ENCODE assay signal across 11 mouse cellular contexts in genomic region chr15:31571906-31572722, GRCm38 (mm10). TPM values are rescaled to one million over a fixed set of nuclear protein-coding genes. Genes with fewer than 3 reads are reported as not detected.
A peak's percentile ranks its signal among the peaks of the same experiment; 100 is the strongest.
DNase-seq lines count a peak whose midpoint lies in the region; ATAC-seq and TF ChIP-seq lines count a peak whose summit lies in the region.
"Had no signal": no experiment of that assay in that cellular context is flagged by ENCODE, and none has a peak within 500 bp of the region (broad histone marks: within the 10 kb centered on the region; RNA-seq: fewer than 3 reads in every experiment).

No protein-coding gene starts in this region.

- TF ChIP-seq CTCF in stomach, postnatal 0 days (IDR thresholded peaks at IDR 0.05; ENCODE audit: low read depth) = no peak

- 0 out of 2 replicates have a peak overlapping the region, but pooled peaks have one; percentile 40 for H3K27ac ChIP-seq in stomach, postnatal 0 days (replicated peaks)
- H3K27ac ChIP-seq: kidney, embryonic 15.5 days had no signal

- no peaks in the 10 kb centered on the region for H3K36me3 ChIP-seq in stomach, postnatal 0 days (ENCODE audit: control insufficient read depth, insufficient read depth, low read length)
- H3K36me3 ChIP-seq: kidney, embryonic 15.5 days had no signal

- no peaks in the 10 kb centered on the region for H3K9me3 ChIP-seq in stomach, postnatal 0 days (ENCODE audit: control insufficient read depth, low read length)
- H3K9me3 ChIP-seq: kidney, embryonic 15.5 days had no signal

- H3K4me1 ChIP-seq in stomach, postnatal 0 days (replicated peaks; ENCODE audit: control insufficient read depth, insufficient read depth) = peaks cover 8% of the 10 kb centered on the region

- H3K4me3 ChIP-seq in stomach, postnatal 0 days (ENCODE audit: low read depth, low read length) = no peak overlapping the region
- H3K4me3 ChIP-seq: kidney, embryonic 15.5 days had no signal

- no peak overlapping the region for H3K4me2 ChIP-seq in stomach, postnatal 0 days (replicated peaks; ENCODE audit: low read depth)
- H3K4me2 ChIP-seq: kidney, embryonic 15.5 days had no signal

- 64% methylated on average over 16 of the region's 16 CpGs for WGBS in stomach, postnatal 0 days

- peak; percentile 93 for ATAC-seq in frontal cortex, adult (ENCODE audit: low TSS enrichment)
- ATAC-seq in stomach, postnatal 0 days (ENCODE audit: low FRiP score, low TSS enrichment) = no peak
- ATAC-seq: forebrain, embryonic 14.5 days had no signal

- no peak for TF ChIP-seq EP300 in stomach, postnatal 0 days (optimal IDR thresholded peaks at IDR 0.05)

- no peak for DNase-seq in frontal cortex, postnatal 14 days (ENCODE audit: low spot score in 2 of 2)
- peak; percentile 69 for DNase-seq in right cerebral cortex, adult 18-20 months
- DNase-seq in right cerebral cortex, adult 2 months (ENCODE audit: low spot score in 2 of 2) = no peak
- DNase-seq in heart, postnatal 4 days = peak; percentile 42
- DNase-seq in stomach, postnatal 0 days (ENCODE audit: low spot score) = peak; percentile 24
- no peak for DNase-seq in kidney, postnatal 25 days
- no peak for DNase-seq in ovary, postnatal 10 days (ENCODE audit: low spot score)
- DNase-seq: lung, postnatal 36 days had no signal

- H3K9ac ChIP-seq in stomach, postnatal 0 days (ENCODE audit: low read length) = no peak overlapping the region
- H3K9ac ChIP-seq: kidney, embryonic 15.5 days had no signal

- H3K27me3 ChIP-seq in stomach, postnatal 0 days (ENCODE audit: control insufficient read depth, insufficient read depth, low read length) = no peaks in the 10 kb centered on the region
- H3K27me3 ChIP-seq: kidney, embryonic 15.5 days had no signal

RNA-seq across cellular contexts. Expression of gene Cmbl, which starts 6.9 kb away (rescaled TPM):
- total RNA-seq in heart, postnatal 4 days (2021) = 10 to 100 TPM; 13.9 to 14.6 TPM
- 37.8 and 38.2 TPM in 2 replicates for polyA plus RNA-seq in stomach, postnatal 0 days (2015; fragmentation: Nextera tagmentation; extraction: Ambion mirVana)

RNA-seq across cellular contexts. Expression of gene Cct5, which starts 29.5 kb away (rescaled TPM):
- 100 to 1,000 TPM; 211 to 213 TPM for total RNA-seq in heart, postnatal 4 days (2021)
- polyA plus RNA-seq in stomach, postnatal 0 days (2015; fragmentation: Nextera tagmentation; extraction: Ambion mirVana) = 247 and 248 TPM in 2 replicates

RNA-seq across cellular contexts. Expression of gene Fam173b, which starts 29.5 kb away (rescaled TPM):
- 10 to 100 TPM; 17.1 to 18.6 TPM for total RNA-seq in heart, postnatal 4 days (2021)
- 9.9 and 10.4 TPM in 2 replicates for polyA plus RNA-seq in stomach, postnatal 0 days (2015; fragmentation: Nextera tagmentation; extraction: Ambion mirVana)

RNA-seq across cellular contexts. Expression of gene March6, which starts 41.3 kb away (rescaled TPM):
- total RNA-seq in heart, postnatal 4 days (2021) = 10 to 100 TPM; 92.5 to 97.5 TPM
- polyA plus RNA-seq in stomach, postnatal 0 days (2015; fragmentation: Nextera tagmentation; extraction: Ambion mirVana) = 12.6 and 12.9 TPM in 2 replicates

Comparison
In these comparisons a context has a peak if more than half of its experiments do, and no peak if none do; other contexts are left out.
1. DNase-seq: peak in right cerebral cortex, adult 18-20 months (single experiment), heart, postnatal 4 days (single experiment) and stomach, postnatal 0 days (single experiment); none in frontal cortex, postnatal 14 days (0 of 2), right cerebral cortex, adult 2 months (0 of 2), kidney, postnatal 25 days (0 of 2) and ovary, postnatal 10 days (single experiment).